Mouse (Mus musculus): ENCODE results near the gene Erp44.

GRCm38 (mm10) chr4:48197925-48198324, 81.4 kb downstream of the Erp44 start:
- no peak for TF ChIP-seq HCFC1 (IDR thresholded peaks at IDR 0.05; ENCODE audit: borderline replicate concordance, insufficient read depth, low read length)
- no peak for TF ChIP-seq ZNF384 (IDR thresholded peaks at IDR 0.05; ENCODE audit: low read depth, low read length)
- TF ChIP-seq ZC3H11A (IDR thresholded peaks at IDR 0.05; ENCODE audit: borderline replicate concordance, low read depth, low read length), result no peak

Data from ES-E14 (cell line).